Mouse (Mus musculus) ES-Bruce4 (cell line): ENCODE data around the gene Serpinb9g.
"Not testable (repeated sequence)": the region's sequence is repeated elsewhere in the genome, so short reads cannot be mapped to it uniquely, and the experiment has no call there.

Experiments used
- CTCF ChIP-seq: IDR thresholded peaks from one replicate; pipeline ENCODE4 v1.8.1; 2011; ENCODE audit warnings: low read depth, low read length
- EP300 ChIP-seq: IDR thresholded peaks from 2 replicates; pipeline ENCODE4 v1.6.1; 2011; ENCODE audit warnings: low read depth, low read length; ENCODE audit not compliant: insufficient read depth
- POLR2A ChIP-seq: IDR thresholded peaks from one replicate; pipeline ENCODE4 v1.8.1; 2011; ENCODE audit warnings: low read length; ENCODE audit not compliant: insufficient read depth

DNA sequence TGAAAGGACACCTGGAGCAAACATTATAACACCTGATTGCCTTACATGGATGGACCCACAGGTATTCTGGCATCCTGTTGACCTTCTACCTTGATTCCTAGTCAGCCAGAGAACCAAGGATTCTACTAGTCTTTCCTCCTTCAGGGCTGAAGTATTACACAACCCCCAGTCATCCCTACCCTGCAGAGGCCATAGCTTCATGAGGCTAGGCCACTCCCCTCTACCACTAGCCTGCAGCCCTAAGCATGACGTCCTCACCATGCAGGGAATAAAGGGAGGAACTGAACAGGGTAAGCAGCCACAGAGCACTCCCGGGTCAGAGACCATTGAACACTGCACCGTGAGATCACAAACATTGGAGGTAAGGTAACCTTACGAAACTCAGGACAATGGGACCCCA is at the start of gene Serpinb9g:
- not testable (repeated sequence) for TF ChIP-seq CTCF, POLR2A, EP300
